Mouse (Mus musculus) liver, embryonic 11.5 days (tissue): ENCODE results near the gene Ddx31. TPM values are rescaled to one million over a fixed set of nuclear protein-coding genes. Genes with fewer than 3 reads are reported as not detected.

Source experiments
- ATAC-seq: fragments of 200-750 bp; cut with Nextera tagmentation; replicated peaks from 2 replicates; pipeline ENCODE4 v1.8.0; 2017; ENCODE audit warnings: moderate number of reproducible peaks, mild to moderate bottlenecking, moderate TSS enrichment, moderate library complexity; ENCODE audit not compliant: low FRiP score
- DNase-seq: peaks from one replicate; pipeline ENCODE4 v3.0.0-alpha.2; 2017; ENCODE audit warnings: low spot score
- H3K27ac ChIP-seq: fragments of 300-500 bp; sonication (generic); 2 replicates; pipeline ENCODE4 v1.5.1; 2014; ENCODE audit warnings: mild to moderate bottlenecking, low read depth, low read length, control low read depth
- H3K27me3 ChIP-seq: fragments of 300-500 bp; sonication (generic); replicated peaks from 2 replicates; pipeline ENCODE4 v1.6.1; 2014; ENCODE audit warnings: low read length, mixed read lengths; ENCODE audit not compliant: control insufficient read depth, insufficient read depth
- H3K36me3 ChIP-seq: fragments of 300-500 bp; sonication (generic); 2 replicates; pipeline ENCODE4 v1.6.1; 2014; ENCODE audit warnings: mild to moderate bottlenecking, low read length, moderate library complexity, mixed read lengths; ENCODE audit not compliant: control insufficient read depth, insufficient read depth
- H3K4me1 ChIP-seq: fragments of 300-500 bp; sonication (generic); replicated peaks from 2 replicates; pipeline ENCODE4 v1.6.1; 2014; ENCODE audit warnings: low read length, mixed read lengths; ENCODE audit not compliant: control insufficient read depth, insufficient read depth
- H3K4me2 ChIP-seq: fragments of 300-500 bp; sonication (generic); 2 replicates; pipeline ENCODE4 v1.6.1; 2014; ENCODE audit warnings: mild to moderate bottlenecking, control low read depth, moderate library complexity
- H3K4me3 ChIP-seq: fragments of 300-500 bp; sonication (generic); 2 replicates; pipeline ENCODE4 v1.5.1; 2014; ENCODE audit warnings: low read depth, low read length, control low read depth
- H3K9ac ChIP-seq: fragments of 300-500 bp; sonication (generic); 2 replicates; pipeline ENCODE4 v1.6.1; 2014; ENCODE audit warnings: low read depth, low read length, control low read depth
- H3K9me3 ChIP-seq: fragments of 300-500 bp; sonication (generic); 2 replicates; pipeline ENCODE4 v1.6.1; 2016; ENCODE audit warnings: low read length, inconsistent platforms, mixed read lengths; ENCODE audit not compliant: control insufficient read depth
- WGBS: fragments of 180-500 bp; shearing (Covaris S2); extraction: QIAGEN DNeasy Blood & Tissue Kit; methylation state at CpG from one replicate; pipeline ENCODE4 v1.1.7; 2014; 5-methylcytosine and 5-hydroxymethylcytosine counted together
- polyA plus RNA-seq: library from polyadenylated mRNA; unstranded; fragments of >200 nt; fragmentation: Nextera tagmentation; extraction: Ambion mirVana; gene quantifications from 2 replicates; pipeline ENCODE4 v1.2.1, GENCODE M21; 2014

Gene Ddx31
- polyA plus RNA-seq, 1 experiment from 2014 or later: 15.5 TPM

DNA sequence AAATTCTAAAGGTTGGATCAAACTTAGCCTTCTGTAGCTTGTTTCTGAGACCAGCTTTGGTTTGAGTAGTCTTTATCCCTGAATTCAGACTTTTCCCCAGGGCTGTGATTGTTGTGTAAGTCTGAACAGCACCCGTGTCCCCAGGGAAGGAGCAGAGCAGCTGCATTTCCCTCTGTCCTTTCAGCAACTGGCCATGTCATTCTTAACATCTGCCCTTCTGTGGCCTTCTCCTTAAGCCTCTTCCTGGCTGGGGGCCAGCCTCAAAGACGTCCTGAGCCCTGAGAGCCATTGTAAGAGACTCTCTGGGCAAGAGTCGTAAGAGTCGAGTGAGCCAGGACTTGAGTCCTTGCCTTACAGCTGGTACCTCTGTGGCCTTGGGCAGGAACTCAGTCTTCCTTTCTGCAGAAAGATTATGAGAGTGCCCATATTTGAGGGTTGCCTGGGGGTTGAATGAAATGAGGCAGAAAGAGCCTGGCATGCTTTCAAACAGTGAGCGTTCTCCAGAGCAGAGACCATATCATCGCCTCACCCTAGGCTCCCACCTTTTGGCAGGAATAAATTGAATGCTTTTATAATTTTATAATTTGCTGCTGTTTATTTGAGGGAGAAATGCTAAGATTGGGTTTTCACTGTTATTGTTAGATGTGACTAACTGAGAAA, 42.8 kb downstream of the Ddx31 start:
- Histone ChIP-seq H3K9ac (no peak overlapping the region), H3K4me1 (no peaks in the 10 kb centered on the region; the same call in 1 of the 2 replicates), H3K4me3 (no peak overlapping the region), H3K27me3 (no peaks in the 10 kb centered on the region), H3K36me3 (peaks cover 19% of the 10 kb centered on the region), H3K27ac (no peak overlapping the region), H3K9me3 (no peaks in the 10 kb centered on the region), H3K4me2 (no peak overlapping the region)
- WGBS: 90% methylated on average over 6 of the region's 6 CpGs
- DNase-seq (no peak), ATAC-seq (no peak)

DNA sequence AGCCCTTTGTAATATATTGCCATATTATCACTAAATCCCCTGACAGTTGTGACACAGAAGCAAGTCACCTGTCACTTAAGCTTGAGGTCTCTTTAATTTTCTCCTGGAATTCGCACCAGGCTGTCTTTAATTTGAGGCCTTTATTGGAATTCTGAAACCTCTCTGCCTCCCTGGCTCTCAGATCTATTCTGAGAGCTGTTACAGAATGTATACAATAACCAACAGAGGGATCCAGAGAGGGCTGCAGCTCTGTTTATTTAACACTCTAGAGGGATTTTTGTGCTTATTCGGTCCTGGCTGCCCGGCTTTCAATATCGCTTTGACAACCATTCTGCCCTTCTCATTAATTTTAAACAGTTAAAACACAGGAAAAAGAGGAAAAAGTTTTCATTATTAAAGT, 44.7 kb downstream of the Ddx31 start:
- H3K4me1 ChIP-seq: no peaks in the 10 kb centered on the region; the same call in 1 of the 2 replicates
- no peaks in the 10 kb centered on the region for H3K27me3 ChIP-seq
- no peak overlapping the region for H3K9ac ChIP-seq
- no peak overlapping the region for H3K4me3 ChIP-seq
- no peak for ATAC-seq
- DNase-seq: no peak
- H3K9me3 ChIP-seq: no peaks in the 10 kb centered on the region
- no peak overlapping the region for H3K27ac ChIP-seq
- WGBS: 81% methylated on average over 4 of the region's 4 CpGs
- H3K4me2 ChIP-seq: no peak overlapping the region
- H3K36me3 ChIP-seq: peaks cover 18% of the 10 kb centered on the region

DNA sequence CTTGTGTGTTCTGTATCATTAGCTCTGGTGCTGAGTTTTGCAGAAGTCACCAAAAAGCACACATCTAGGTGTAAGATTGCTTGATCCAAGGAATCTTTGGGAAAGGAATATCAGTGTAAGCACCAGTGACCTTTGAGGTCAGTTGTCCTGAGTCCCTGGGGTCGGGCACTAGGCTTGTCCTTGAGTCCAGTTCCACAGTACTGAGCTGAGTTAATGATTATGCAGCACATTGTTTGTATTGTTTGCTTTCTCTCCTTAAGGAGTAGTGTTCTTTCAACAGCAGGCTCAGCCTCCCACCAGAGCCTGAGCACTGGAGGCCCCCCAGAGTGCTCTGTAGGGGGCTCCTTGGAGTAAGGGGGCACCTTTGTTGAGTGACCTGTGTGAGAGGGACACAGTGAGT, 52.6 kb downstream of the Ddx31 start:
- 44% methylated on average over 1 of the region's 1 CpGs for WGBS
- peaks cover 3% of the 10 kb centered on the region; the same call in 1 of the 2 replicates for H3K4me1 ChIP-seq
- no peak overlapping the region for H3K4me3 ChIP-seq
- no peak for ATAC-seq
- no peak overlapping the region for H3K27ac ChIP-seq
- peaks cover 19% of the 10 kb centered on the region for H3K36me3 ChIP-seq
- no peak for DNase-seq
- no peaks in the 10 kb centered on the region for H3K27me3 ChIP-seq
- no peak overlapping the region for H3K9ac ChIP-seq
- no peaks in the 10 kb centered on the region for H3K9me3 ChIP-seq
- H3K4me2 ChIP-seq: no peak overlapping the region

DNA sequence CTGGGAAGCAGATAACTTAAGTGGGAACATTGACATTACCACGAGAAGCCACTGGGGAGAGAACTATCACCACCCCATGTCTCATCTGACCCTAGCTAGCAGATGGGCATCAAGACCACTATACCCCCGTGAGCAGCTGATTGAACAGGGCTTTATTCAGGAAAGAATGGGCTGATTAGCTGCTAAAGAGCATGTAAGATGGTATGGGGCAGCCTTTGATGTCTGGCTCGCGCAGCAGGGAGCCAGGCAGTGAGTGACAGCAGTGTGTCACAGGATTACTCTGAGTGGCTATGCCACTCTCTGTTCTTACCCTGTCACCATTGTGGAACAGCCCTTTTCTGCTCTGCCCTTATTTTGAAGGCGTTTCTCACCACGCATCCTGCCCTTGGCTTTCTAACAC, 53.3 kb downstream of the Ddx31 start:
- Histone ChIP-seq H3K9ac (no peak overlapping the region), H3K27ac (no peak overlapping the region), H3K36me3 (peaks cover 19% of the 10 kb centered on the region), H3K4me2 (no peak overlapping the region), H3K9me3 (no peaks in the 10 kb centered on the region), H3K27me3 (no peaks in the 10 kb centered on the region), H3K4me3 (no peak overlapping the region), H3K4me1 (peaks cover 3% of the 10 kb centered on the region; the same call in 1 of the 2 replicates)
- DNase-seq: no peak
- ATAC-seq: no peak
- 74% methylated on average over 6 of the region's 6 CpGs for WGBS

DNA sequence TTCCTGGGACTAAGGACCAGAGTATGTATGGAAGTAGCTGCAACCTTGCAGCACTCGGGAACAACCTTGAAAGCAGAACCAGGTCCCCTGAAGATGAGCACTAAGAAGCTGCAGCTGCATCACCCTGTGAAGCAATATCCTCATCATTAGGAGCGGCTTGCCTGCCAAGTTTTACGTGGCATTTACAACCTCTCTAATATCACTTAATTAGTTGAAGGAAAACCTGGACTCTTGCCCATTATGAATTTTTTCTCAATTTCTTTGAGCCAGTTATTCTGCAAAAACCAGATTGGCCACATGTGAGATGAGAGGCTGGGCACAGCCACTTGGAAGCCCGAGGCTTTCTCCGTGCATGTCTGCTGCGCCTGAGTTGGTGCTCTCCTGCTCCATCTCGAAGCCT, 55.7 kb downstream of the Ddx31 start:
- H3K9ac ChIP-seq: no peak overlapping the region
- no peak overlapping the region for H3K4me2 ChIP-seq
- peaks cover 17% of the 10 kb centered on the region for H3K36me3 ChIP-seq
- DNase-seq: no peak
- H3K4me1 ChIP-seq: peaks cover 3% of the 10 kb centered on the region; the same call in 1 of the 2 replicates
- H3K27ac ChIP-seq: no peak overlapping the region
- WGBS: 92% methylated on average over 7 of the region's 7 CpGs
- H3K27me3 ChIP-seq: no peaks in the 10 kb centered on the region
- ATAC-seq: no peak
- H3K4me3 ChIP-seq: no peak overlapping the region
- no peaks in the 10 kb centered on the region for H3K9me3 ChIP-seq

DNA sequence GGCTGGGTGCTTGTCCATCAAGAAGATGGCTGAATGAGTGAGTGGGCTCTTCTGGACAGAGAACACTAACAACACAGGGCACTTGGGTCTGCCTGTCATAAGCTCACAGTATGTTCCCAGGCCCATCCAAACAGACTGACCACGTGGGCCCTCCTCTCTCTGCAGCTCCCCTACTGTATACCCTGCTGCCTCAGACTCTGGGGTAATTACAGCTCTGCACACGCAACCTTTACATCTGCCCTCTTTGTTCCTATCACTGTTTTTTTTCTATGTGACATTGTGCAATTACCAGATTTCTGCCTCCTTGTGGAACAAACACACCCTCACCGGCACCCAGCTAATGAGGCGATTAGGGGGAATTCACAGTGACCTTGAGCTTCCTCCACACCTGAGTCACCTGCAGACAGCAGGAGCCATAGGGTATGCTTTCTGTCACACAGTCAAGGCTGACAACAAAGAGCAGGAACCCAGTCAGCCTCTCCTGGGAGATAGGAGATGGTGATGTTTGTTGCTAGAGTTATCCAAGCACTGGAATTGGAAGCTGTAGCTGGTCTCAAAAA, 57.2 kb downstream of the Ddx31 start:
- ATAC-seq (no peak), DNase-seq (no peak)
- no peak overlapping the region for H3K9ac ChIP-seq
- peaks cover 21% of the 10 kb centered on the region for H3K36me3 ChIP-seq
- H3K4me1 ChIP-seq: peaks cover 3% of the 10 kb centered on the region; the same call in 1 of the 2 replicates
- no peak overlapping the region for H3K27ac ChIP-seq
- 74% methylated on average over 4 of the region's 4 CpGs for WGBS
- no peaks in the 10 kb centered on the region for H3K27me3 ChIP-seq
- no peak overlapping the region for H3K4me2 ChIP-seq
- no peaks in the 10 kb centered on the region for H3K9me3 ChIP-seq
- H3K4me3 ChIP-seq: no peak overlapping the region

DNA sequence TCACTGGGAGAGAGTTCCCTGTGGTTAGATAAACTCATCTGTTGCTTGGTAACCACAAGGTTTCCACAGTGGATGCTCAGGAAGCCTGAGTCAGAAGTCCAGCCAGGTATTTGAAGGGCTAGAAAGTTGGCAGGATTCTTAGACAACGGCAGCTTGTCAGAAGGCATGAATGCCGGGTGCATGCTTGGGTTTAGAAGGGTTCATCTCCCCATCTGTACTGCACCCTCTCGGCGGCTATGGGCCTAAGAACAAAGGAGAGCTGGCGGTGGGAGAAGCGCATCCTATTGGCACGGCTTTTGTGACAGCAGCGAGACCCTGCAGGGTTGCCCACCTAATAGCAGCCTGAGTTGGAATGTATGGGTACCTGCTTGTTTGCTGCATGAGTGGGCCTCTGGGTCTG, 62.1 kb downstream of the Ddx31 start:
- no peak overlapping the region for H3K27ac ChIP-seq
- no peaks in the 10 kb centered on the region for H3K4me1 ChIP-seq
- H3K9me3 ChIP-seq: no peaks in the 10 kb centered on the region
- H3K27me3 ChIP-seq: peaks cover 10% of the 10 kb centered on the region
- H3K4me3 ChIP-seq: no peak overlapping the region
- no peak overlapping the region for H3K4me2 ChIP-seq
- 95% methylated on average over 8 of the region's 8 CpGs for WGBS
- ATAC-seq (no peak), DNase-seq (no peak)
- no peak overlapping the region for H3K9ac ChIP-seq
- peaks cover 9% of the 10 kb centered on the region for H3K36me3 ChIP-seq

DNA sequence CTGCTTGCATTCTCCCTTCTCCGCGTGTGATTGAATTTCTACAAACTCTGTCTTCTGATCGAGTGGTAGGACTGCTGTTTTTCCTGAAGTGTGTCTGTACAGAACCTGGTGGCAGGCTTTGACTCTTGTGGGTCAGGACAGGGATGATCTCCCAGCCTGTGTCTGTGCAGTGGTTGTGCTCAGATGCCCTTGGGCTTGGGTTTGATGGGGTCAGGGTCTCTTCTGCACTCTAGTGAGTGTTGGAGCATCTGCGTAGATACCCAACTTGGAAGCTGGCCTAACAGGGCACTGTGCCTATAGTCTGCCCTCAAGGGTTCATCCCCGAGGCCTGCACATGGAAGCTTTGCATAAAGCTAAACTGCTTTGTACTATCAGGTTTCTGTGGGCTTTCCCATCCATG, 63.7 kb downstream of the Ddx31 start:
- peaks cover 9% of the 10 kb centered on the region for H3K36me3 ChIP-seq
- H3K4me3 ChIP-seq: no peak overlapping the region
- WGBS: 91% methylated on average over 5 of the region's 5 CpGs

DNA sequence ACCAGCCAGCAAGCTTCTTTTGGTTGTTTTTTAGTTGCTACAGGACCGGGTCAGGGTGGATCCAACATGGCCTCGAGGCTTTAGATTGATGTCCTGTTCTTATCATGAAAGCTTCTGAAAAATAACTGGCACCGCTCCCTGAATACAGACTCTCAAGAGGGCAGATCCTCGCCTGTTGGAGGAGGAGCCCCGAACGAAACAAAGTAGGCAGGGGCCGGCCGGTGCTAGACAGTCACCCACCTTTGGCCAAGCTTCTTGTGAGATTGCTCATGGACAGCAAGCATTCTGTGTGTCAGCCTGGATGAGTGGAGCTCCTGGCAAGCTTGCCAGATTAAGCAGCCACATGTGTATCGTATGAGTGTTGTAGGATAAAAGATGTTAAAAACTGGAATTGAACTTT, 64.6 kb downstream of the Ddx31 start:
- 85% methylated on average over 9 of the region's 9 CpGs for WGBS
- Histone ChIP-seq H3K4me1 (peaks cover 6% of the 10 kb centered on the region), H3K9me3 (no peaks in the 10 kb centered on the region), H3K27ac (no peak overlapping the region), H3K9ac (no peak overlapping the region), H3K4me3 (no peak overlapping the region), H3K36me3 (peaks cover 9% of the 10 kb centered on the region), H3K4me2 (no peak overlapping the region), H3K27me3 (peaks cover 35% of the 10 kb centered on the region)
- no peak for DNase-seq
- no peak for ATAC-seq

More for the DNA sequence above, 63.7 kb downstream of the Ddx31 start:
- no peak overlapping the region for H3K4me2 ChIP-seq
- H3K9ac ChIP-seq: no peak overlapping the region
- H3K27me3 ChIP-seq: peaks cover 26% of the 10 kb centered on the region
- no peaks in the 10 kb centered on the region for H3K9me3 ChIP-seq
- ATAC-seq (no peak), DNase-seq (no peak)
- no peak overlapping the region for H3K27ac ChIP-seq
- H3K4me1 ChIP-seq: peaks cover 5% of the 10 kb centered on the region
